Mouse (Mus musculus): ENCODE data around the gene Gm20075.

DNA sequence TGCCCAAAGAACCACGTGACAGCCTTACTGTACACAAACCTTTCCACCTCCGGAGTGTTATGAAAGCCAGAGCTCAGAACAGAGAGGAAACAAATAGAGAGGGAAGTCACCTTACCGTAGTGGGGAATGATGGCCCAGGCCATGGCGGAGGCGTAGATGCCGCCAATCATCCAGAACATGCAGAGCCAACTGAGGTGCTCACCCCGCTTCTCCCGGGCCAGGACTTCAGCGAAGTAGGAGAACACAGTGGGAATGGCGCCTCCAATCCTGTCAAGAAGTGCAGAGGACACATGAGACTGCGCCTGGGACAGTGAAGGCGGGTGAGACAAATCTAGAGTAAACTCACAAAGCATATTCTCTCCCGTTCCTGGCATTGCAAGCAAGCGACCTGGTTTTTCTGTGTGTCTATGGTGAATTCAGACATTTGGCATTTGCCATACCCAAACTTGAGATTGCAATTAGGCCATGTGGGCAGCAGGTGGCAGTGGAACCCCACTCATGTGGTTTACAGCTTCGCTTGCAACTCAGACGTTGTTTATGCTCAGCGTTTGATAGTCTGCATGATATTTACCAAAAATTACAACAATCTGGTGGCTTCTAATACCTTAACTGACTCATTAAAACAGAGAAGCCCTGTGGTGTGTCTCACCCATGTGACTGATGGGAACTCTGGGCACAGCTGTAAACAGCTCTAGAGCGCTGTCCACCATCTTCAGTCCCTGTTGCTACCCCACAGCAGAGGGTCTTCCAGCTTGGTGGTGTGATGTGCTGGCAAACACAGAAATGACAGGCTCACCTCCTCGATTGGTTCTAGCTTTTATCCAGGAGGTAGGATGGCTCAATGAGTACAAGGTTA is 50.6 kb downstream of the Gm20075 start:
- no peak for TF ChIP-seq POLR2A (IDR thresholded peaks at IDR 0.05; ENCODE audit: low read depth, low read length)
- TF ChIP-seq CTCF (conservative IDR thresholded peaks at IDR 0.05 in 1 of 2, IDR thresholded peaks at IDR 0.05 in 1 of 2; ENCODE audit: low read depth in 2 of 2, low read length in 2 of 2): peak; percentile 89 to 93
- no peak for TF ChIP-seq EP300 (IDR thresholded peaks at IDR 0.05; ENCODE audit: low read length)
- TF ChIP-seq RAD21 (IDR thresholded peaks at IDR 0.05; ENCODE audit: low read depth, low read length): peak; percentile 98
- no peak for TF ChIP-seq POLR2AphosphoS2 (IDR thresholded peaks at IDR 0.05; ENCODE audit: low read depth, low read length)
- no peak for TF ChIP-seq CHD1 (IDR thresholded peaks at IDR 0.05; ENCODE audit: low read depth, low read length)
- TF ChIP-seq CHD2 (IDR thresholded peaks at IDR 0.05; ENCODE audit: low read length): no peak
- no peak for TF ChIP-seq MAX (IDR thresholded peaks at IDR 0.05; ENCODE audit: low read length)
- no peak for TF ChIP-seq JUN (IDR thresholded peaks at IDR 0.05; ENCODE audit: insufficient read depth, low read depth, low read length)
- no peak for TF ChIP-seq NELFE (IDR thresholded peaks at IDR 0.05; ENCODE audit: low read depth, low read length)
- no peak for TF ChIP-seq E2F4 (IDR thresholded peaks at IDR 0.05; ENCODE audit: insufficient replicate concordance, low read depth, low read length)
- no peak for TF ChIP-seq KAT2A (IDR thresholded peaks at IDR 0.05; ENCODE audit: insufficient replicate concordance, low read length)
- TF ChIP-seq TCF12 (IDR thresholded peaks at IDR 0.05; ENCODE audit: low read depth, low read length): no peak
- no peak for TF ChIP-seq SIN3A (IDR thresholded peaks at IDR 0.05; ENCODE audit: low read length)

All from CH12.LX (cell line).